Mouse (Mus musculus) CH12.LX (cell line): ENCODE measurements around the gene Casr. TPM values are rescaled to one million over a fixed set of nuclear protein-coding genes. Genes with fewer than 3 reads are reported as not detected.

Experiments
- DNase-seq: peaks from one replicate; pipeline ENCODE4 v3.0.0-alpha.2; 2013; ENCODE audit errors: extremely low read depth
- H3K27ac ChIP-seq: 2 replicates; pipeline ENCODE4 v1.5.1; 2012; ENCODE audit warnings: low read depth, mild to moderate bottlenecking, control low read depth, moderate library complexity; ENCODE audit not compliant: insufficient read depth
- H3K27me3 ChIP-seq: replicated peaks from 2 replicates; pipeline ENCODE3; 2012; ENCODE audit warnings: inconsistent platforms
- H3K36me3 ChIP-seq, 2 experiments: replicated peaks in 1 of 2; 2 replicates each; pipeline versions ENCODE3 to v1.6.1; 2012; ENCODE audit warnings: inconsistent platforms in 1 of 2, low read length in 1 of 2, mild to moderate bottlenecking in 1 of 2, mixed read lengths in 1 of 2, moderate library complexity in 1 of 2; ENCODE audit not compliant: control insufficient read depth in 1 of 2, insufficient read depth in 1 of 2
- H3K4me1 ChIP-seq, 2 experiments: 2 replicates each; pipeline ENCODE4 v1.6.1; 2012; ENCODE audit warnings: inconsistent platforms in 1 of 2, moderate library complexity in 1 of 2; ENCODE audit not compliant: insufficient read depth in 2 of 2, control insufficient read depth in 1 of 2
- H3K4me2 ChIP-seq: 2 replicates; pipeline ENCODE4 v1.6.1; 2012; ENCODE audit warnings: low read depth, mild to moderate bottlenecking, control low read depth; ENCODE audit not compliant: poor library complexity, insufficient read depth, severe bottlenecking
- H3K4me3 ChIP-seq, 3 experiments: fragments of 150-350 bp in 1 of 3; sonication (generic) in 1 of 3; replicated peaks in 1 of 3; 2 replicates each; pipeline versions ENCODE3 to v1.5.1; 2011 to 2012; ENCODE audit warnings: low read depth in 2 of 3, low read length in 2 of 3, mild to moderate bottlenecking in 2 of 3, moderate library complexity in 2 of 3, control low read depth in 1 of 3, improper control_type of control experiment in 1 of 3, inconsistent platforms in 1 of 3, mixed read lengths in 1 of 3; ENCODE audit not compliant: poor library complexity in 1 of 3
- H3K79me2 ChIP-seq: replicated peaks from 2 replicates; pipeline ENCODE4 v1.6.1; 2012; ENCODE audit warnings: mild to moderate bottlenecking, moderate library complexity; ENCODE audit not compliant: control insufficient read depth, poor library complexity, insufficient read depth, severe bottlenecking; ENCODE audit errors: extremely low read depth
- H3K9ac ChIP-seq: 2 replicates; pipeline ENCODE4 v1.6.1; 2012; ENCODE audit warnings: low read depth, mild to moderate bottlenecking, control low read depth, moderate library complexity; ENCODE audit not compliant: insufficient read depth
- H3K9me3 ChIP-seq: replicated peaks from 2 replicates; pipeline ENCODE3; 2012; ENCODE audit warnings: low read length, inconsistent platforms, mixed read lengths
- BHLHE40 ChIP-seq: IDR thresholded peaks from 2 replicates; pipeline ENCODE4 v1.6.1; 2011; ENCODE audit warnings: mild to moderate bottlenecking, low read depth, low read length, improper control_type of control experiment
- CHD1 ChIP-seq: IDR thresholded peaks from 2 replicates; pipeline ENCODE4 v1.6.1; 2012; ENCODE audit warnings: low read depth, low read length, improper control_type of control experiment, inconsistent platforms
- CHD2 ChIP-seq: IDR thresholded peaks from 2 replicates; pipeline ENCODE4 v1.6.1; 2011; ENCODE audit warnings: low read length, improper control_type of control experiment
- CTCF ChIP-seq, 2 experiments: IDR thresholded peaks in 1 of 2; conservative IDR thresholded peaks in 1 of 2; 2 replicates each; pipeline ENCODE4 v1.5.1; 2011 to 2012; ENCODE audit warnings: low read depth in 2 of 2, low read length in 2 of 2, improper control_type of control experiment in 1 of 2, inconsistent platforms in 1 of 2, mild to moderate bottlenecking in 1 of 2, moderate library complexity in 1 of 2
- E2F4 ChIP-seq: IDR thresholded peaks from 2 replicates; pipeline ENCODE4 v1.6.1; 2011; ENCODE audit warnings: low read depth, low read length, improper control_type of control experiment; ENCODE audit not compliant: insufficient replicate concordance
- ETS1 ChIP-seq: conservative IDR thresholded peaks from 2 replicates; pipeline ENCODE4 v1.6.1; 2012; ENCODE audit warnings: low read depth, mild to moderate bottlenecking, inconsistent platforms, low read length, improper control_type of control experiment, moderate library complexity
- GABPA ChIP-seq: IDR thresholded peaks from 2 replicates; pipeline ENCODE4 v1.6.1; 2012; ENCODE audit warnings: low read depth, low read length, improper control_type of control experiment, inconsistent platforms; ENCODE audit not compliant: insufficient replicate concordance
- HCFC1 ChIP-seq: IDR thresholded peaks from 2 replicates; pipeline ENCODE4 v1.6.1; 2012; ENCODE audit warnings: low read depth, mild to moderate bottlenecking, inconsistent platforms, low read length, improper control_type of control experiment
- JUN ChIP-seq: IDR thresholded peaks from 2 replicates; pipeline ENCODE4 v1.6.1; 2011; ENCODE audit warnings: low read depth, mild to moderate bottlenecking, low read length, improper control_type of control experiment, moderate library complexity; ENCODE audit not compliant: insufficient read depth
- MAX ChIP-seq: IDR thresholded peaks from 2 replicates; pipeline ENCODE4 v1.6.1; 2011; ENCODE audit warnings: low read length, improper control_type of control experiment
- MAZ ChIP-seq: IDR thresholded peaks from 2 replicates; pipeline ENCODE4 v1.6.1; 2012; ENCODE audit warnings: low read depth, mild to moderate bottlenecking, inconsistent platforms, low read length, improper control_type of control experiment, moderate library complexity
- MXI1 ChIP-seq: IDR thresholded peaks from 2 replicates; pipeline ENCODE4 v1.6.1; 2011; ENCODE audit warnings: mild to moderate bottlenecking, low read depth, low read length, improper control_type of control experiment
- MYC ChIP-seq: IDR thresholded peaks from 2 replicates; pipeline ENCODE4 v1.6.1; 2011; ENCODE audit warnings: low read depth, mild to moderate bottlenecking, improper control_type of control experiment, low read length
- POLR2A ChIP-seq: IDR thresholded peaks from 2 replicates; pipeline ENCODE4 v1.6.1; 2011; ENCODE audit warnings: low read depth, mild to moderate bottlenecking, improper control_type of control experiment, low read length
- POLR2AphosphoS2 ChIP-seq: IDR thresholded peaks from 2 replicates; pipeline ENCODE4 v1.6.1; 2011; ENCODE audit warnings: low read depth, low read length, improper control_type of control experiment
- RAD21 ChIP-seq: IDR thresholded peaks from 2 replicates; pipeline ENCODE4 v1.6.1; 2011; ENCODE audit warnings: low read depth, mild to moderate bottlenecking, low read length, improper control_type of control experiment, moderate library complexity
- SIN3A ChIP-seq: IDR thresholded peaks from 2 replicates; pipeline ENCODE4 v1.6.1; 2012; ENCODE audit warnings: low read length, improper control_type of control experiment, inconsistent platforms
- SMC3 ChIP-seq: IDR thresholded peaks from 2 replicates; pipeline ENCODE4 v1.6.1; 2011; ENCODE audit warnings: low read depth, low read length, improper control_type of control experiment
- UBTF ChIP-seq: IDR thresholded peaks from 2 replicates; pipeline ENCODE4 v1.6.1; 2012; ENCODE audit warnings: low read depth, mild to moderate bottlenecking, inconsistent platforms, low read length, improper control_type of control experiment, moderate library complexity
- USF2 ChIP-seq: conservative IDR thresholded peaks from 2 replicates; pipeline ENCODE4 v1.6.1; 2011; ENCODE audit warnings: low read depth, low read length, improper control_type of control experiment
- ZC3H11A ChIP-seq: IDR thresholded peaks from 2 replicates; pipeline ENCODE4 v1.6.1; 2012; ENCODE audit warnings: low read depth, mild to moderate bottlenecking, inconsistent platforms, low read length, improper control_type of control experiment
- dilution Hi-C: fragments of 300-500 bp; cut with MboI; formaldehyde crosslinking; loops from 2 replicates; pipeline ENCODE4 v1.14.3; 2020; ENCODE audit warnings: low sequenced_read_pairs; ENCODE audit not compliant: extremely low pct_unique_long_range_greater_than_20kb, extremely low pct_ligation_motif_present
- in situ Hi-C: fragments of 300-500 bp; cut with MboI; formaldehyde crosslinking; loops from 3 replicates; pipeline ENCODE4 v1.14.3; 2019; ENCODE audit warnings: low sequenced_read_pairs, low pct_ligation_motif_present, low pct_unique_long_range_greater_than_20kb, mixed read lengths
- polyA plus RNA-seq: library from polyadenylated mRNA; unstranded; fragments of >175 nt; gene quantifications from 2 replicates; pipeline ENCODE4 v1.2.1, GENCODE M21; 2012; ENCODE audit warnings: low read depth; ENCODE audit not compliant: insufficient read length
- total RNA-seq, 2 experiments: library from RNA; depleted of rRNA; stranded (reverse); fragments of 300-350 nt in 1 of 2; fragments of >200 nt in 1 of 2; gene quantifications; 2 replicates each; pipeline ENCODE4 v1.2.3; 2012 to 2014

Casr gene
- total and polyA plus RNA-seq, 3 experiments: 0.35 to 0.63 (median 0.59) TPM

DNA sequence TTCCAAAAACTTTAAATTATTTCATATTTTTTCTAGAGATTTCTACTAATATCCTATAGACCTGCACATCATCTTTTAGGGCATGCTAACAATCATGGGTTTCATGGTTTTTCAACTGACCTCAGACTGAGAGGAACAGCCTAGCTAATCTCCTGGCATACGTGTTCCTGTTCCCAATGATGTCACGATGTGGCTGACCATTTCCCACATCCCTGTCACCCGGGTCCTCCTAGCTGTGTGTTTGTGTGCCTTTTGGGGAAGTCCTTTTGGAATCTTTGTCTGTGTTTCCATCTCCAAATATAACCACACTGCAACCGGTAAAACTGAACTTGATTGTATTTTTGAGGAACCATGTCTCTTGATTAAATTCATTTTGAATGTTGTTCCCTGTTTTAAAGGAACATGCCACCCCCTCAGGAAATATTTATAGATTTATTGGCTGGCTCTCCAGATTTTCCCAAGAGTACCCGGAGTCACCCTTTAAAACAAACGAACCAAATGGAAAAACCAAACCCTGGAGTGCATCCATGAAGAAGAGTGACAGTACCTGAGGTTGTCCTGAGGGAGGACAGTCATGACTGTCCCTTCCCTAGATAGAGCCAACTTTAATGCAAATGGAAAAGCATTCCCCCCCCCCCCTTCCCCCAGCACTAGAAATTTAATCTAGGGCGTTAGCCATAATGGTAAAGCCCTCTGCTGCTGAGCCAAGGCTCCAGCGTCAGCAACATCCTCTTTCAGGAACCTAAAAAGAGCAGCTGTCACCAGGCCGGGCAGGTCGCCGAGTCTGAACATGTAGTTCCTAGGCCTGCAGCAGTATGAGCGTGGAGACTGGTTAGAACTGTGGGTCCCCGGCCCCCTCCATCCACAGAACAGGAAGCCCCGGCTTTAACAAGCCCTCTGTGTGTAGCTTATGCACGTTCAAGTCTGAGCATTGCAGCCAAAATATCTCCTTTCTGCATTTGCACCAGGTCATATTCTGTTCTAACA lies 31.1 kb downstream of the Casr start:
- dilution Hi-C loops (no loop called here), in situ Hi-C loops (no loop called here)
- Histone ChIP-seq H3K9me3 (no peaks in the 10 kb centered on the region), H3K36me3 (no peaks in the 10 kb centered on the region), H3K4me1 (peaks cover 15 to 49% of the 10 kb centered on the region in 2 experiments), H3K4me2 (peak overlapping the region; percentile 17), H3K79me2 (no peaks in the 10 kb centered on the region), H3K9ac (0 out of 2 replicates have a peak overlapping the region, but pooled peaks have one; percentile 4), H3K27me3 (no peaks in the 10 kb centered on the region), H3K4me3 (peak overlapping the region in 1 of 3 experiments; percentile 6), H3K27ac (no peak overlapping the region)
- peak; percentile 71 for DNase-seq
- TF ChIP-seq ZC3H11A: no peak
- no peak; the same call in 1 of the 2 replicates for TF ChIP-seq CHD2
- TF ChIP-seq SIN3A: peak; percentile 58; the same call in 1 of the 2 replicates
- no peak for TF ChIP-seq GABPA
- 0 out of 2 replicates have a peak, but pooled peaks have one; percentile 22 for TF ChIP-seq BHLHE40
- no peak for TF ChIP-seq SMC3
- TF ChIP-seq RAD21: no peak
- TF ChIP-seq E2F4: no peak
- no peak for TF ChIP-seq POLR2AphosphoS2
- TF ChIP-seq CTCF (conservative IDR thresholded peaks at IDR 0.05 in 1 of 2, IDR thresholded peaks at IDR 0.05 in 1 of 2; ENCODE audit: low read depth in 2 of 2, low read length in 2 of 2): no peak
- peak; percentile 62; the same call in 1 of the 2 replicates for TF ChIP-seq MAZ
- TF ChIP-seq ETS1: peak; percentile 33; the same call in 1 of the 2 replicates
- peak; percentile 44; the same call in 1 of the 2 replicates for TF ChIP-seq MAX
- TF ChIP-seq HCFC1: peak; percentile 62
- peak; percentile 38; the same call in 1 of the 2 replicates for TF ChIP-seq MXI1
- no peak for TF ChIP-seq POLR2A
- 0 out of 2 replicates have a peak, but pooled peaks have one; percentile 74 for TF ChIP-seq CHD1
- no peak for TF ChIP-seq MYC

DNA sequence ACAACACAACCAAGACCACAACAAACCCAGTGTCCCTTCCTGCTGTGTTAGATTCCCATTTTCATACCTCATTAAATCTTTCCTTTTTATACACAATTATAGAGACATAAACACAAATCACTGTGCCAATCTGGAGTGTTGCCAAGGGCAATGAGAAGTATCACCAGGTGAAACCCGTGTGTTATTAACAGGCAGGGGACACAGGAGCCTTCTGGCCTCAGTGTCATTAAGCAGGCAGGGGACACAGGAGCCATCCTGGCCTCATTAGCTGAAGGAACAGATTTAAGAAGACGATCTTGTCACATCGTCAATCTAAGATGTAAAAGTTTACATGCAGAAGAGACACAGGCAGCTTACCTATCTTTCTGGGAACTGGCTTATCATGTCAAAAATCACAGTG lies 33.1 kb downstream of the Casr start:
- in situ Hi-C loops: no loop called here
- no peak overlapping the region for H3K9ac ChIP-seq
- TF ChIP-seq HCFC1 (no peak), JUN (no peak), MYC (no peak), ETS1 (no peak), USF2 (no peak), UBTF (no peak), CHD1 (no peak), E2F4 (no peak)
- TF ChIP-seq, all 38 proteins: peak for 0
- Histone ChIP-seq H3K79me2 (no peaks in the 10 kb centered on the region), H3K9me3 (peaks cover 2% of the 10 kb centered on the region), H3K36me3 (no peaks in the 10 kb centered on the region), H3K27ac (no peak overlapping the region), H3K27me3 (no peaks in the 10 kb centered on the region), H3K4me3 (no peak overlapping the region), H3K4me1 (peaks cover 15 to 47% of the 10 kb centered on the region in 2 experiments), H3K4me2 (no peak overlapping the region)
- dilution Hi-C loops: no loop called here
- DNase-seq: no peak
